Mouse (Mus musculus) liver, postnatal 0 days (tissue): ENCODE measurements at regions not wholly inside any gene's neighbourhood (a gene's known extent, or its start where the extent isn't known, plus 50 kb on each side); places are given as distances from the start of the nearest gene placed in this dataset.

Experiments
- CTCF ChIP-seq: sonication (generic); IDR thresholded peaks from 2 replicates; pipeline ENCODE4 v1.5.1; 2016; ENCODE audit warnings: antibody characterized with exemption, low read depth
- EP300 ChIP-seq: IDR thresholded peaks from 2 replicates; pipeline ENCODE4 v1.6.1; 2016; ENCODE audit warnings: antibody characterized with exemption, low read depth, mild to moderate bottlenecking

DNA sequence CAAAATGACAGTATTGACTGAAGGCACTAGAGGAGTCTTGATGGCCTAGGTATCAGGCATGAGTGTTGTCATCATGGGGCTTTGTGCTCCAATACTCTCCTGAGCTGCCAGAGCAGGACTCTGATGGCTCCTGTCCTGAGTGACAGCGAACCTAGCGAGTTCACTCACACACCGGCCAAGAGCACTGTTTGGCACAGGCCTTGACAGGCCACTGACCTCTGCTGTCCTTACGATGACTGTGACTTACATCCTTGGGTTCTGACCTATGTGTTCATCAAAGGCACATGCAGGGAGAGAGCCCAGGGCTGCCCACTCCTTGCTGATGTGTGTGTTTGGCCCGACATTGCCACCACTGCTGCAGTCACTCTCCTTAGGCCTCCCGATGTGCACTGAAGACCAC is 163.3 kb downstream of the Gadd45g start:
- TF ChIP-seq CTCF (no peak), EP300 (no peak)
